ENCODE assay signal across 25 mouse cellular contexts in the genomic region with DNA sequence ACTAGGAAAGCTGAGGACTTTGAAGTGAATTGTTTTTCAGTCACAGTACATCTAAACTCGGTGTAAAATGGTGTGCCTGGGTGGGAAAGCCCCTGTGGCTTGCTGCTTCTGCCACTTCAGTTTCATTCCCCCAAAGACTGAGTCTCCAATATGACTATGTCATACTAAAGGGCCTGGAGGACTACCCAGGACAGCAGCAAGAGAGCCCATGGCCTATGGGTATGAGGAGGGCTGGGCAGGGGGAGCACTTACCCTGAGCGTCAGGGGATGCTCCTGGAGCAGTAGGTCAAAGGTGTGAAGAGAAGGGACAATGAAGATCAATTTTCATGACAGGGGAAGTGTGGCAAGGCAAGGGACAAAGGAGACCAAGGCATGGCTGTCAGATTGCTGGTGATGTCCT. TPM values are rescaled to one million over a fixed set of nuclear protein-coding genes. Genes with fewer than 3 reads are reported as not detected.
DNase-seq lines count a peak whose midpoint lies in the region; ATAC-seq lines count a peak whose summit lies in the region.
"Had no signal": no experiment of that assay in that cellular context is flagged by ENCODE, and none has a peak within 500 bp of the region (broad histone marks: within the 10 kb centered on the region; RNA-seq: fewer than 3 reads in every experiment).

No protein-coding gene starts in this region.

- peaks cover 69% of the 10 kb centered on the region for H3K36me3 ChIP-seq in hindbrain, embryonic 13.5 days
- peaks cover 64% of the 10 kb centered on the region for H3K36me3 ChIP-seq in hindbrain, embryonic 12.5 days
- H3K36me3 ChIP-seq in neural tube, embryonic 12.5 days: peaks cover 61% of the 10 kb centered on the region
- peaks cover 68% of the 10 kb centered on the region for H3K36me3 ChIP-seq in neural tube, embryonic 15.5 days

- H3K4me2 ChIP-seq in hindbrain, embryonic 13.5 days: no peak overlapping the region
- H3K4me2 ChIP-seq in hindbrain, embryonic 12.5 days (replicated peaks): no peak overlapping the region
- H3K4me2 ChIP-seq in neural tube, embryonic 12.5 days (replicated peaks): no peak overlapping the region
- H3K4me2 ChIP-seq in neural tube, embryonic 15.5 days: no peak overlapping the region
- H3K4me2 ChIP-seq: embryonic facial prominence, embryonic 13.5 days; embryonic facial prominence, embryonic 15.5 days; forebrain, embryonic 12.5 days had no signal

- 67% methylated on average over 2 of the region's 2 CpGs for WGBS in hindbrain, embryonic 13.5 days
- 67% methylated on average over 2 of the region's 2 CpGs for WGBS in hindbrain, embryonic 12.5 days
- WGBS in neural tube, embryonic 12.5 days: 45% methylated on average over 2 of the region's 2 CpGs
- 32% methylated on average over 2 of the region's 2 CpGs for WGBS in neural tube, embryonic 15.5 days

- DNase-seq in induced T-regulatory cell, adult 2 months (ENCODE audit: low read depth): peak; percentile 34
- DNase-seq in embryo, embryonic 10 days (ENCODE audit: low spot score): no peak
- DNase-seq: adrenal gland, adult 8-10 months; adrenal gland, postnatal 14 days; adrenal gland, postnatal 36 days; cerebellum, adult 11-12 months; cerebellum, adult 2 months; cerebellum, adult 9-10 months; cerebellum, postnatal 10 days; cerebellum, postnatal 25 days; embryo, embryonic 11 days had no signal

- H3K9ac ChIP-seq in hindbrain, embryonic 13.5 days: peak overlapping the region; percentile 31; the same call in 1 of the 2 replicates
- H3K9ac ChIP-seq in hindbrain, embryonic 12.5 days: no peak overlapping the region
- H3K9ac ChIP-seq in neural tube, embryonic 12.5 days: 0 out of 2 replicates have a peak overlapping the region, but pooled peaks have one; percentile 3
- no peak overlapping the region for H3K9ac ChIP-seq in neural tube, embryonic 15.5 days (replicated peaks)
- H3K9ac ChIP-seq: embryonic facial prominence, embryonic 15.5 days; forebrain, embryonic 12.5 days had no signal

- H3K27ac ChIP-seq in hindbrain, embryonic 13.5 days: no peak overlapping the region
- H3K27ac ChIP-seq in hindbrain, embryonic 12.5 days: no peak overlapping the region
- H3K27ac ChIP-seq in neural tube, embryonic 12.5 days: no peak overlapping the region
- H3K27ac ChIP-seq in neural tube, embryonic 15.5 days (replicated peaks): no peak overlapping the region
- H3K27ac ChIP-seq: embryonic facial prominence, embryonic 13.5 days; embryonic facial prominence, embryonic 15.5 days; forebrain, embryonic 10.5 days; forebrain, embryonic 12.5 days had no signal

- peaks cover 33% of the 10 kb centered on the region for H3K4me1 ChIP-seq in hindbrain, embryonic 13.5 days (replicated peaks)
- peaks cover 26% of the 10 kb centered on the region for H3K4me1 ChIP-seq in hindbrain, embryonic 12.5 days
- H3K4me1 ChIP-seq in neural tube, embryonic 12.5 days: peaks cover 16% of the 10 kb centered on the region
- H3K4me1 ChIP-seq in neural tube, embryonic 15.5 days: peaks cover 37% of the 10 kb centered on the region

- H3K4me3 ChIP-seq in hindbrain, embryonic 13.5 days: no peak overlapping the region
- H3K4me3 ChIP-seq in hindbrain, embryonic 12.5 days: no peak overlapping the region
- H3K4me3 ChIP-seq in neural tube, embryonic 12.5 days: no peak overlapping the region
- H3K4me3 ChIP-seq in neural tube, embryonic 15.5 days (replicated peaks): no peak overlapping the region
- H3K4me3 ChIP-seq: embryonic facial prominence, embryonic 13.5 days; embryonic facial prominence, embryonic 15.5 days; erythroblast, embryonic 14.5 days; forebrain, embryonic 10.5 days; forebrain, embryonic 12.5 days had no signal

- H3K9me3 ChIP-seq in hindbrain, embryonic 13.5 days: no peaks in the 10 kb centered on the region
- no peaks in the 10 kb centered on the region for H3K9me3 ChIP-seq in hindbrain, embryonic 12.5 days (replicated peaks)
- no peaks in the 10 kb centered on the region for H3K9me3 ChIP-seq in neural tube, embryonic 12.5 days
- no peaks in the 10 kb centered on the region for H3K9me3 ChIP-seq in neural tube, embryonic 15.5 days (replicated peaks)
- H3K9me3 ChIP-seq: embryonic facial prominence, embryonic 13.5 days; embryonic facial prominence, embryonic 15.5 days; forebrain, embryonic 10.5 days; forebrain, embryonic 12.5 days; G1E had no signal

- no peaks in the 10 kb centered on the region for H3K27me3 ChIP-seq in hindbrain, embryonic 13.5 days
- H3K27me3 ChIP-seq in hindbrain, embryonic 12.5 days: no peaks in the 10 kb centered on the region
- no peaks in the 10 kb centered on the region for H3K27me3 ChIP-seq in neural tube, embryonic 12.5 days (replicated peaks)
- H3K27me3 ChIP-seq in neural tube, embryonic 15.5 days (replicated peaks): no peaks in the 10 kb centered on the region
- H3K27me3 ChIP-seq: embryonic facial prominence, embryonic 13.5 days; embryonic facial prominence, embryonic 15.5 days; forebrain, embryonic 12.5 days; Patski had no signal

- no peak for ATAC-seq in hindbrain, embryonic 13.5 days (ENCODE audit: low FRiP score)
- no peak for ATAC-seq in hindbrain, embryonic 12.5 days (ENCODE audit: low FRiP score)
- ATAC-seq in neural tube, embryonic 12.5 days (ENCODE audit: low FRiP score, low read depth): no peak
- no peak for ATAC-seq in neural tube, embryonic 15.5 days (ENCODE audit: low FRiP score)
- ATAC-seq: activated CD4-positive, CD25-positive, alpha-beta regulatory T cell, adult 4 months; forebrain, embryonic 14.5 days; forebrain, embryonic 16.5 days; Patski had no signal

RNA-seq across cellular contexts. Expression of a gene that starts 4.0 kb away (rescaled TPM):
- polyA plus RNA-seq in hindbrain, embryonic 13.5 days (2015; fragmentation: Nextera tagmentation; extraction: Ambion mirVana): 42.9 and 44.0 TPM in 2 replicates
- polyA plus RNA-seq in hindbrain, embryonic 12.5 days (2016; fragmentation: Nextera tagmentation; extraction: Ambion mirVana): 42.7 and 44.5 TPM in 2 replicates
- 40.0 and 41.2 TPM in 2 replicates for polyA plus RNA-seq in neural tube, embryonic 12.5 days (2016; fragmentation: Nextera tagmentation; extraction: Ambion mirVana)
- polyA plus RNA-seq in neural tube, embryonic 15.5 days (2015; fragmentation: Nextera tagmentation; extraction: Ambion mirVana): 40.2 and 44.9 TPM in 2 replicates

RNA-seq across cellular contexts. Expression of a gene that starts 15.7 kb away (rescaled TPM):
- polyA plus RNA-seq in hindbrain, embryonic 13.5 days (2015; fragmentation: Nextera tagmentation; extraction: Ambion mirVana): 2.3 and 3.4 TPM in 2 replicates
- 1.8 and 3.1 TPM in 2 replicates for polyA plus RNA-seq in hindbrain, embryonic 12.5 days (2016; fragmentation: Nextera tagmentation; extraction: Ambion mirVana)
- polyA plus RNA-seq in neural tube, embryonic 12.5 days (2016; fragmentation: Nextera tagmentation; extraction: Ambion mirVana): 2.3 and 3.1 TPM in 2 replicates
- polyA plus RNA-seq in neural tube, embryonic 15.5 days (2015; fragmentation: Nextera tagmentation; extraction: Ambion mirVana): 3.7 and 4.5 TPM in 2 replicates

RNA-seq across cellular contexts. Expression of a gene that starts 21.1 kb away (rescaled TPM):
- 7.2 and 8.1 TPM in 2 replicates for polyA plus RNA-seq in hindbrain, embryonic 13.5 days (2015; fragmentation: Nextera tagmentation; extraction: Ambion mirVana)
- polyA plus RNA-seq in hindbrain, embryonic 12.5 days (2016; fragmentation: Nextera tagmentation; extraction: Ambion mirVana): 9.6 and 10.4 TPM in 2 replicates
- 7.6 and 8.3 TPM in 2 replicates for polyA plus RNA-seq in neural tube, embryonic 12.5 days (2016; fragmentation: Nextera tagmentation; extraction: Ambion mirVana)
- 7.5 and 10.0 TPM in 2 replicates for polyA plus RNA-seq in neural tube, embryonic 15.5 days (2015; fragmentation: Nextera tagmentation; extraction: Ambion mirVana)

RNA-seq across cellular contexts. Expression of a gene that starts 21.2 kb away (rescaled TPM):
- polyA plus RNA-seq in hindbrain, embryonic 13.5 days (2015; fragmentation: Nextera tagmentation; extraction: Ambion mirVana): 54.3 and 55.1 TPM in 2 replicates
- polyA plus RNA-seq in hindbrain, embryonic 12.5 days (2016; fragmentation: Nextera tagmentation; extraction: Ambion mirVana): 72.0 and 77.6 TPM in 2 replicates
- 65.7 and 70.1 TPM in 2 replicates for polyA plus RNA-seq in neural tube, embryonic 12.5 days (2016; fragmentation: Nextera tagmentation; extraction: Ambion mirVana)
- 41.8 and 47.4 TPM in 2 replicates for polyA plus RNA-seq in neural tube, embryonic 15.5 days (2015; fragmentation: Nextera tagmentation; extraction: Ambion mirVana)

RNA-seq across cellular contexts. Expression of a gene that starts 43.7 kb away (rescaled TPM):
- polyA plus RNA-seq in hindbrain, embryonic 13.5 days (2015; fragmentation: Nextera tagmentation; extraction: Ambion mirVana): 5.7 and 6.2 TPM in 2 replicates
- polyA plus RNA-seq in hindbrain, embryonic 12.5 days (2016; fragmentation: Nextera tagmentation; extraction: Ambion mirVana): 5.4 and 5.6 TPM in 2 replicates
- polyA plus RNA-seq in neural tube, embryonic 12.5 days (2016; fragmentation: Nextera tagmentation; extraction: Ambion mirVana): 4.5 and 5.6 TPM in 2 replicates
- polyA plus RNA-seq in neural tube, embryonic 15.5 days (2015; fragmentation: Nextera tagmentation; extraction: Ambion mirVana): 13.1 and 14.3 TPM in 2 replicates

Comparison
In these comparisons a context has a peak if more than half of its experiments do, and no peak if none do; other contexts are left out.
1. H3K9ac ChIP-seq: peak in hindbrain, embryonic 13.5 days (single experiment) and neural tube, embryonic 12.5 days (single experiment); none in hindbrain, embryonic 12.5 days (single experiment) and neural tube, embryonic 15.5 days (single experiment).